Mouse (Mus musculus) common myeloid progenitor, adult 5-6 weeks (primary cell): Measurements from ENCODE around the gene Yif1b. TPM values are rescaled to one million over a fixed set of nuclear protein-coding genes. Genes with fewer than 3 reads are reported as not detected.
"Not testable (repeated sequence)": the region's sequence is repeated elsewhere in the genome, so short reads cannot be mapped to it uniquely, and the experiment has no call there.

Experiments
- ATAC-seq: replicated peaks from 2 replicates; pipeline ENCODE4 v1.8.0; 2016; ENCODE audit warnings: low read depth, mild to moderate bottlenecking, moderate TSS enrichment, inconsistent platforms; ENCODE audit not compliant: poor library complexity, severe bottlenecking
- total RNA-seq: library from RNA; stranded (forward); fragments of 200-1000, 187-1606 nt; gene quantifications from 2 replicates; pipeline ENCODE4 v1.2.3, GENCODE M21; 2017

The Yif1b gene
- 29.2 and 31.3 TPM in 2 replicates for total RNA-seq

GRCm38 (mm10) chr7:29238019-29238967 lies at the start of gene Yif1b:
TSS of gene Yif1b (plus strand) at chr7:29238329.
- peak; percentile 95 for ATAC-seq

GRCm38 (mm10) chr7:29194230-29194629 lies 43.9 kb upstream of the Yif1b start:
- ATAC-seq, result not testable (repeated sequence)

GRCm38 (mm10) chr7:29202577-29202976 lies 35.6 kb upstream of the Yif1b start:
- no peak for ATAC-seq

- peak; percentile 57; the same call in 1 of the 2 replicates for ATAC-seq
Measured at GRCm38 (mm10) chr7:29211013-29211412, 27.1 kb upstream of the Yif1b start.

- ATAC-seq, result peak; percentile 87
Measured at GRCm38 (mm10) chr7:29211415-29212198, 26.5 kb upstream of the Yif1b start.

- ATAC-seq, result peak; percentile 8; the same call in 1 of the 2 replicates
Measured at GRCm38 (mm10) chr7:29212199-29212765, 25.8 kb upstream of the Yif1b start.

GRCm38 (mm10) chr7:29212775-29213560 lies 25.2 kb upstream of the Yif1b start:
- ATAC-seq, result not testable (repeated sequence)

GRCm38 (mm10) chr7:29213675-29214082 lies 24.4 kb upstream of the Yif1b start, which contains the start of gene Catsperg1:
TSS of gene Catsperg1 (minus strand) at chr7:29214035.
- ATAC-seq, result no peak

- ATAC-seq, result no peak
Measured at GRCm38 (mm10) chr7:29214236-29214635, 23.9 kb upstream of the Yif1b start.

- no peak for ATAC-seq
Measured at GRCm38 (mm10) chr7:29214846-29215245, 23.3 kb upstream of the Yif1b start.

GRCm38 (mm10) chr7:29224756-29225394 lies 13.3 kb upstream of the Yif1b start:
- ATAC-seq, result peak; percentile 39; the same call in 1 of the 2 replicates

- no peak for ATAC-seq
Measured at GRCm38 (mm10) chr7:29225520-29225919, 12.6 kb upstream of the Yif1b start.

GRCm38 (mm10) chr7:29228202-29228601 lies 9.9 kb upstream of the Yif1b start:
- no peak for ATAC-seq

GRCm38 (mm10) chr7:29230560-29230959 lies 7.6 kb upstream of the Yif1b start:
- peak; percentile 11 for ATAC-seq

GRCm38 (mm10) chr7:29231517-29231916 lies 6.6 kb upstream of the Yif1b start:
- ATAC-seq, result no peak

- ATAC-seq, result peak; percentile 30; the same call in 1 of the 2 replicates
Measured at GRCm38 (mm10) chr7:29232247-29233013, 5.7 kb upstream of the Yif1b start, which contains the start of gene Kcnk6. TSS of gene Kcnk6 (minus strand) at chr7:29232515.

- ATAC-seq, result peak; percentile 42
Measured at GRCm38 (mm10) chr7:29233745-29234144, 4.4 kb upstream of the Yif1b start.

- ATAC-seq, result no peak
Measured at GRCm38 (mm10) chr7:29234661-29235060, 3.5 kb upstream of the Yif1b start.
